Mouse (Mus musculus) neural tube, embryonic 13.5 days (tissue): Measurements from ENCODE around the gene Cdh13. TPM values are rescaled to one million over a fixed set of nuclear protein-coding genes. Genes with fewer than 3 reads are reported as not detected.

Experiments
- ATAC-seq: fragments of 200-750 bp; cut with Nextera tagmentation; 2 replicates; pipeline ENCODE4 v1.8.0; 2017; ENCODE audit warnings: low read depth, mild to moderate bottlenecking, moderate TSS enrichment, moderate library complexity
- H3K27ac ChIP-seq: fragments of 300-500 bp; sonication (generic); replicated peaks from 2 replicates; pipeline ENCODE4 v1.5.1; 2015; ENCODE audit warnings: moderate library complexity, mild to moderate bottlenecking, inconsistent platforms
- H3K27me3 ChIP-seq: fragments of 300-500 bp; sonication (generic); 2 replicates; pipeline ENCODE4 v1.6.1; 2015; ENCODE audit warnings: mild to moderate bottlenecking, inconsistent platforms
- H3K36me3 ChIP-seq: fragments of 300-500 bp; sonication (generic); 2 replicates; pipeline ENCODE4 v1.6.1; 2015; ENCODE audit warnings: mild to moderate bottlenecking, inconsistent platforms
- H3K4me1 ChIP-seq: fragments of 300-500 bp; sonication (generic); replicated peaks from 2 replicates; pipeline ENCODE4 v1.6.1; 2015; ENCODE audit warnings: inconsistent platforms
- H3K4me2 ChIP-seq: fragments of 300-500 bp; sonication (generic); 2 replicates; pipeline ENCODE4 v1.6.1; 2015; ENCODE audit warnings: inconsistent platforms, mild to moderate bottlenecking, moderate library complexity
- H3K4me3 ChIP-seq: fragments of 300-500 bp; sonication (generic); 2 replicates; pipeline ENCODE4 v1.5.1; 2015; ENCODE audit warnings: mild to moderate bottlenecking, inconsistent platforms
- H3K9ac ChIP-seq: fragments of 300-500 bp; sonication (generic); 2 replicates; pipeline ENCODE4 v1.6.1; 2015; ENCODE audit warnings: moderate library complexity, mild to moderate bottlenecking, inconsistent platforms
- H3K9me3 ChIP-seq: fragments of 300-500 bp; sonication (generic); 2 replicates; pipeline ENCODE4 v1.6.1; 2016; ENCODE audit warnings: inconsistent platforms
- WGBS: fragments of 180-500 bp; shearing (Covaris S2); methylation state at CpG from one replicate; pipeline ENCODE4 v1.1.7; 2015; 5-methylcytosine and 5-hydroxymethylcytosine counted together
- polyA plus RNA-seq: library from polyadenylated mRNA; unstranded; fragments of >200 nt; fragmentation: Nextera tagmentation; extraction: Ambion mirVana; gene quantifications from 2 replicates; pipeline ENCODE4 v1.2.1, GENCODE M21; 2015

The Cdh13 gene
- polyA plus RNA-seq, 1 experiment from 2014 or later = 69.8 TPM

DNA sequence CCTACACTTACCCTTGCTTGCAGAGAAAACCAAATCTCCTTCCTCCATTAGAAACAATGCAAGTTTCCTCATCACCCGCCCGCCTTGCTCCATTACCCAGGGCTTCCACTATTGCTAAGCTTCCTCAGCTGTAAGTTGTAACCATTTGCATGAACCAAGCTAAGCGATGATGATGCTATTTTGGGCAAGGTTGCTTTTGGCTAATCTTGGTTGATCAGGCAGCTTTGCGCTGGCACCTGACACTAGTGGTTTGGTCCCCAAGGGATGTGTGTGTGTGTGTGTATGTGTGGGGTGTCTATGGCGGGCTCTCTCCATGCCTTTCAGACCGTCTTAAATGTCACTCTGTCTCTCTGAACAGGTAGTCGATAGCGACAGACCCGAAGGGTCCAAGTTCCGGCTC, 567.8 kb downstream of the Cdh13 start:
- H3K9ac ChIP-seq = no peak overlapping the region
- WGBS = 93% methylated on average over 10 of the region's 10 CpGs
- H3K4me2 ChIP-seq = no peak overlapping the region
- H3K36me3 ChIP-seq = no peaks in the 10 kb centered on the region
- H3K27ac ChIP-seq = no peak overlapping the region
- peaks cover 8% of the 10 kb centered on the region for H3K4me1 ChIP-seq
- no peaks in the 10 kb centered on the region for H3K9me3 ChIP-seq
- ATAC-seq = no peak
- H3K27me3 ChIP-seq = no peaks in the 10 kb centered on the region
- H3K4me3 ChIP-seq = no peak overlapping the region

DNA sequence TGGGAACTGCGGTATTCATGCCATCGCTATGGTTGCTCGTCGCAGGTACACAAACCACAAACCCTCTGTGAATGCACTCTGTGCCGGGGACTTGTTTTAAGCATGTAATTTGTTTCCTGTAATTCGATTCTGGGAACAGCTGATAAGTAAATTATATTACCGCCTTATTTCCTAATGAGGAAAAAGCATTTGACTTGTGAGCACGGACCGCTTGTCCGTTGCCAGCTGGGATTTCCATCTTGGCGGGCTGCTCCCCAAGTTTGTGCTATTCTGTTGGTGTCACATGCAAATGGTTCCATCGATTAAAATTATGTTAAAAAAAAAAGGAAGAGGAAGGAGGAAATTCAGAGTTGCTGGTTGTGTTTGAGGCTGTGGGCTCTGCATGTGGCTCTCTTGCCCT, 569.3 kb downstream of the Cdh13 start:
- H3K4me1 ChIP-seq = peaks cover 6% of the 10 kb centered on the region
- no peak for ATAC-seq
- no peak overlapping the region for H3K9ac ChIP-seq
- H3K27me3 ChIP-seq = no peaks in the 10 kb centered on the region
- no peak overlapping the region for H3K4me3 ChIP-seq
- H3K4me2 ChIP-seq = no peak overlapping the region
- no peaks in the 10 kb centered on the region for H3K36me3 ChIP-seq
- no peaks in the 10 kb centered on the region for H3K9me3 ChIP-seq
- 74% methylated on average over 12 of the region's 12 CpGs for WGBS
- H3K27ac ChIP-seq = no peak overlapping the region

DNA sequence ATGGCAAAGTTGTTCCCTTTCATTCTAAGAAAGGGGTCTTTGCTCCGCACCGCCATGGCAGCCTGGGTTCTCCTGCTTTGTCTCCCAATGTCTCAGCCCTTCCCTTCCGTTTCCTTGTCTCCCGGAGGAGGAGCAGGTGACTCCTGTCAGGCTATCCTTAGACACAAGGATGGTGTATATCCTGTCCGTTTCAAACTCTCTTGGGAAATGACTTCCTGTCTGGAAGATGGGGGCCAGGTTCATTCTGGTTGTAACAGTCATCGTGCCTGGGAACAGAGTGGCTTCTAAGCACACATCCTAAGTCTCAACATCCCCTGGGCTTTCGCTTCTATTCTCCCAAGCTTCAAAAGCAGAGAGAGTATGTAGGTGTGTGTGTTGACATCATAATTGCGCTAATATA, 571.1 kb downstream of the Cdh13 start:
- H3K9ac ChIP-seq = no peak overlapping the region
- no peaks in the 10 kb centered on the region for H3K4me1 ChIP-seq
- WGBS = 92% methylated on average over 8 of the region's 8 CpGs
- no peak for ATAC-seq
- H3K27me3 ChIP-seq = no peaks in the 10 kb centered on the region
- H3K4me3 ChIP-seq = no peak overlapping the region
- no peak overlapping the region for H3K27ac ChIP-seq
- H3K36me3 ChIP-seq = no peaks in the 10 kb centered on the region
- H3K9me3 ChIP-seq = no peaks in the 10 kb centered on the region
- H3K4me2 ChIP-seq = no peak overlapping the region

DNA sequence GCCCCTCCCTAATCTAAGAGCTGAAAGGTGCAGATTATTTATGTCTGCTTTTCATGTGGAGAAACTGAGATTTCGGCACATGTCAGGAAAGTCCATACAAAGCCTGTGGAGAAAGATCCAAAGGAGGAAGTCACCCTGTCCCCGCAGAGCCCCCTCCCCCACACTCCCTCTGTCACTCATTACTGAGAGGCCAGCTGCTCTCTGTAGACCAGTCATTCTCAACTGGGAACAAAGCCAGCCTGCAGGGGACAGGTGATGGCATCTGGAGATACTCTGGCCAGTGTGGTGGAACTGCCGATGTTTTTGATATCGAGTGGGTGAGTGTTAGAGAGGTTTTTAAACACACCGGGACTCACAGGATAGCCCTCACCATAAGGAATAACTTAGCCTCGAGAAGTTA, 582.8 kb downstream of the Cdh13 start:
- no peak for ATAC-seq
- no peak overlapping the region for H3K9ac ChIP-seq
- 71% methylated on average over 6 of the region's 6 CpGs for WGBS
- peaks cover 17% of the 10 kb centered on the region; the same call in 1 of the 2 replicates for H3K4me1 ChIP-seq
- H3K9me3 ChIP-seq = no peaks in the 10 kb centered on the region
- no peak overlapping the region for H3K4me3 ChIP-seq
- no peak overlapping the region for H3K27ac ChIP-seq
- H3K36me3 ChIP-seq = no peaks in the 10 kb centered on the region
- H3K27me3 ChIP-seq = no peaks in the 10 kb centered on the region
- no peak overlapping the region for H3K4me2 ChIP-seq

DNA sequence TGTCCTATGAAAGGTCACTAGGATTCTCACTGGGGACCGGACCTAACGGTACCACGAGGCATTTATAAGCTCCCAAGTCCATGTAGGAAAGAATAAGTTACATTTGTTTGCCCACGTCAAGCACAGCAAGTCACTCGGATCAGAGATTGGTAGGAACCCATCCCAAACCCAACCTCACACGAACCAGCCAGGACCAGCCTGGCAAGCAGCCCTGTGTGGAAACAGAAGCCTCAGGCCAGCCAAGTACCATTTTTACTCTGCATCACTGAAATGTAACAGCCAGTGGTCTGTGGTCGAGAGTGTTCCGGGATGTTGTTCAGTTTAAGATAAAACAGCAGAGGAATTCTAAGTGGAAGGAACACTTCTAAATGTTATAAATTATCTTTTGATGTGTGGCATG, 587.2 kb downstream of the Cdh13 start:
- Histone ChIP-seq H3K27me3 (no peaks in the 10 kb centered on the region), H3K36me3 (no peaks in the 10 kb centered on the region), H3K4me1 (no peaks in the 10 kb centered on the region), H3K9me3 (no peaks in the 10 kb centered on the region), H3K4me2 (no peak overlapping the region), H3K9ac (no peak overlapping the region), H3K27ac (no peak overlapping the region), H3K4me3 (no peak overlapping the region)
- no peak for ATAC-seq
- WGBS = 87% methylated on average over 8 of the region's 8 CpGs

DNA sequence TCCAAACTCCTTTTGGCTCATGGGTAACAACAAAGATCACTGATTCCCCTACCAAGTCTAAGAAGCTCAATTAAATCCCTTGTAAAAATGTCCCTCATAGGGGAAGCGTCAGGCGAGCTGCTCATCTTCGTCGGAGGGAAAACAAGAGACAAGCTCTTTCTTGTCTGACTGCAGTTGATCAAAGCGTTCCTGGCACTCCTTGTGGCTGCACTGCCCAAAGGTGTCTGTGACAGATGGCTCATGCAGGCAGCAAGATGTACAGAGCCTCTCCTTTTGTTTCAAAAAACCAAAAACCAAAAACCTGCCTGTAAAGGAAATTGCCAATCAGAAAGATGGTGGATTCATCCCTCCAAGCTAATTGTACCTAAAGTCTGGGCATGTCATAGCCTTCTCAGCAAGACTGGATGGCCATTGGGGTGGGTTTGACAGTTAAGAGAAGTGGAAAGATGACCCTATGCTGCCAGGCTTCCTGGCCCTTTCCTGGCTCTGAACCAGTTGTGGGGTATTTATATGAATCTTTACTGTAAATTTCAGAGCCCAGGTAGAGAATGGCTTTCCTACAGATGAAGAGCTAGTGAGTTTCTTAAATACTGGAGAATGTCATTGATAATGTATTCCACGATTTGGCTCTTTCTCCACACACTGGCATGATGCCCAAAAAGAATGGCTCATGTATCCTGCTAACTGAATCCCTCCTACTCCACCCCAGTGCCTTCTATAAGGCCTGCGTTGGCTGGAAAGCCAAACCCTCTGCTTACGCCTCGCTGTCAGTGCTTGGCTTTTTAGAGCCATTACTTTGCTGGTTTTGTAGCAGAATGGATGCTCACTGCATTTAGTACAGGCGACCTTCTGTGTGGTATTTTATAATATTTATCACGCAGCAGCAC, 596.6 kb downstream of the Cdh13 start:
- H3K4me3 ChIP-seq = no peak overlapping the region
- 0 out of 2 replicates have a peak, but pooled peaks cover 3% of the 10 kb centered on the region for H3K9me3 ChIP-seq
- peaks cover 17% of the 10 kb centered on the region for H3K4me1 ChIP-seq
- H3K4me2 ChIP-seq = no peak overlapping the region
- H3K36me3 ChIP-seq = no peaks in the 10 kb centered on the region
- H3K9ac ChIP-seq = no peak overlapping the region
- 81% methylated on average over 11 of the region's 11 CpGs for WGBS
- no peak overlapping the region; the same call in 1 of the 2 replicates for H3K27ac ChIP-seq
- no peaks in the 10 kb centered on the region for H3K27me3 ChIP-seq
- no peak for ATAC-seq

DNA sequence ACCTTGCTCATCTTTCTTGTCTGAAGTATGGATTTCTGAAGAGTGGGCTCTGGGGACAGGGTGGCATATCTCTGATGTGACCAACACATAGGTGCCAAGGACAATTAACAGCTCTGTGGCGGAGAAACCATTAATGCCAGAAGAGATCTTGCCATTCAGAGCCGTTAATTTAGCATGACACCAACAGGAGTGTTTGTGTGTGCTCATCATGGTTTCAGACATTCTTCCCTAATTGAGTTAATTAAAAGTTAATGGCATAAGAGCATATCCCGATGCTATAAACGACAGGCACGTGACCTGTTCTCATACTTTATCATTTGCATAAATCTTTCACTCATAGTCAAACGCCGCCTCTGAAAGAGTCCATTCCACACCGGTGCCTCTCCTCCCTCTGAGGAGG, 600.8 kb downstream of the Cdh13 start:
- Histone ChIP-seq H3K4me2 (peak overlapping the region; percentile 18; the same call in 1 of the 2 replicates), H3K27me3 (no peaks in the 10 kb centered on the region), H3K4me1 (peaks cover 21% of the 10 kb centered on the region), H3K27ac (peak overlapping the region; percentile 57), H3K9ac (no peak overlapping the region), H3K4me3 (no peak overlapping the region), H3K9me3 (no peaks in the 10 kb centered on the region), H3K36me3 (no peaks in the 10 kb centered on the region)
- WGBS = 35% methylated on average over 8 of the region's 8 CpGs
- no peak for ATAC-seq

DNA sequence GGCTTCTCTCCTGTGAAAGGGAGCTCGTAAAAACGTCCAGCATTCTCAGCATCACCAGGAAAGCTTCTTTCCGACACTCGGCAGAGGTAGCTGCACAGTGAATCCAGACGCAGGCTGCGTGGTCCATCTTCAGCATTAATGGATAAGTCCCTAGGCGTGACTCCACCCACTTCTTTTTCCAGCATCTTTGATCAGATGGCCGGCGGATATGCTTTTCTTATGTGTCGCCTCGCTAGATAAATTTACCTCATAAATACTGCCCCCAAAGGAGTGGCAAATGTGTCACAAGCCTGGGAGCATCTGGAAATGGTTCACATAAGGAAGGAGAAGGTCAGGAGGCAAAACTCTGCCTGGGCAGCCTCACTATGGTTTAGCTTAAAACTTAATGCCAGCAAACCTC, 601.5 kb downstream of the Cdh13 start:
- H3K4me2 ChIP-seq = peak overlapping the region; percentile 18; the same call in 1 of the 2 replicates
- no peak overlapping the region for H3K9ac ChIP-seq
- no peaks in the 10 kb centered on the region for H3K9me3 ChIP-seq
- 38% methylated on average over 11 of the region's 11 CpGs for WGBS
- peak overlapping the region; percentile 57 for H3K27ac ChIP-seq
- H3K4me3 ChIP-seq = no peak overlapping the region
- no peaks in the 10 kb centered on the region for H3K27me3 ChIP-seq
- peaks cover 21% of the 10 kb centered on the region for H3K4me1 ChIP-seq
- ATAC-seq = 0 out of 2 replicates have a peak, but pooled peaks have one; percentile 32
- H3K36me3 ChIP-seq = no peaks in the 10 kb centered on the region

DNA sequence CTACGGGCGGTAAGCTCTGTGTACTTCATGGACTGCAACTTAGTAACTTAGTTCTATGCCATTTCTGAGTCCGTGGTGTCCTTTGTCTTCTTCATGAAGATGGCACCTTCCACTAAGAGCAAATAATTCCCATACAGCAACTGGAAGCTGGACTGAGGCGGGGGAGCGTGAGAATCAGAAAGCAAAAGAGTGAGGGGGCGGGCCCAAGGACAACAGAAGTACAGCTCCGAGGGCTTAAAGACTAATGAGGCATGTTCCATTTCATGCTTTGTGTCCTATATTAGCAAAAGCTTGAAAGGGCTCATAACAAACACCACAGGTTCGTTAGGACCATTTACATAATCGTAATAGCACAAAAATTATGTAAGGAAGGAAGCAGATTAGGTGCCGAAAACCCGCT, 618.9 kb downstream of the Cdh13 start:
- ATAC-seq = no peak

DNA sequence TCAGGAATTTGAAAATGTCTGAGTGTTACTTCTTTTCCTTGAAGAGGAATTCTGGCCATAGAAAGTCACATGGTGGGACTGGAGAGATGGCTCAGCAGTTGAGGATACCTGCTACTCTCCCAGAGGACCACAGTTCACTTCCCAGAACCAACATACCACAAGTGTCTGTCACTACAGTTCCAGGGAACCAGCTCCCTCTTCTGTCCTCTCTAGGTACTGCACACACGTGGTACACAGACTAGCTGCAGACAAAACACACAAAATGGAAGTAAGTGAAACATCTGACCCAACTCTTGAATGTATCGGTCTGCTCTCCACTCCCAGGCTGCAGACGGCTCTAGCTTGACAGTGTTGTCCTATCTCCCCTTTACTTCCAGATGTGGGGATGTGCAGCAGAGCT, 633.0 kb downstream of the Cdh13 start:
- Histone ChIP-seq H3K9ac (no peak overlapping the region), H3K36me3 (0 out of 2 replicates have a peak, but pooled peaks cover 5% of the 10 kb centered on the region), H3K9me3 (peaks cover 13% of the 10 kb centered on the region), H3K27me3 (no peaks in the 10 kb centered on the region), H3K4me2 (no peak overlapping the region), H3K4me3 (no peak overlapping the region), H3K27ac (no peak overlapping the region), H3K4me1 (no peaks in the 10 kb centered on the region; the same call in 1 of the 2 replicates)
- no peak for ATAC-seq
- WGBS = 90% methylated on average over 3 of the region's 3 CpGs

More for the DNA sequence above, 618.9 kb downstream of the Cdh13 start:
- Histone ChIP-seq H3K4me2 (no peak overlapping the region), H3K36me3 (no peaks in the 10 kb centered on the region), H3K4me1 (peaks cover 26% of the 10 kb centered on the region), H3K27ac (peak overlapping the region; percentile 43; the same call in 1 of the 2 replicates), H3K9me3 (no peaks in the 10 kb centered on the region), H3K9ac (no peak overlapping the region), H3K27me3 (no peaks in the 10 kb centered on the region), H3K4me3 (no peak overlapping the region)
- WGBS = 63% methylated on average over 11 of the region's 11 CpGs

DNA sequence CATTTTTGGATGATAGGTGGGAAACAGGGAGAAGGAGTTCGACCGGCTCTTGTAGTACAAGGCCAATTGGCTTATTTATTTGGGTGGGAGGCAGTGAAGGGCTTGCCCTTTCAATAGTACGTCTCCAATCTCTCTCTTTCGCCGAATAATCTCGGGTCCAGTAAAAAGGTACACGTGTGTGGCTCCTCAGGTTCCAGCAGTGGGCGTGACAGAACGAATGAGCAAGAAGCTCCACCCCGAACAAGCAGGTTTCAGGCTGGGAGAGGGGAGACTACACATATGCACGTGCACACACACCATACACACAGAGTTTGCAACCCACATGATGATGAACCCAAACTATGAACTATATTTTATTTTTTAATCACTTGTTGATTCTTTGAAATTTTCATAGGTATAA, 653.9 kb downstream of the Cdh13 start:
- 33% methylated on average over 11 of the region's 11 CpGs for WGBS
- Histone ChIP-seq H3K9ac (no peak overlapping the region), H3K27me3 (no peaks in the 10 kb centered on the region), H3K4me3 (no peak overlapping the region), H3K36me3 (no peaks in the 10 kb centered on the region), H3K4me1 (peaks cover 10% of the 10 kb centered on the region), H3K27ac (no peak overlapping the region), H3K9me3 (peaks cover 5% of the 10 kb centered on the region; the same call in 1 of the 2 replicates), H3K4me2 (no peak overlapping the region)
- no peak for ATAC-seq

DNA sequence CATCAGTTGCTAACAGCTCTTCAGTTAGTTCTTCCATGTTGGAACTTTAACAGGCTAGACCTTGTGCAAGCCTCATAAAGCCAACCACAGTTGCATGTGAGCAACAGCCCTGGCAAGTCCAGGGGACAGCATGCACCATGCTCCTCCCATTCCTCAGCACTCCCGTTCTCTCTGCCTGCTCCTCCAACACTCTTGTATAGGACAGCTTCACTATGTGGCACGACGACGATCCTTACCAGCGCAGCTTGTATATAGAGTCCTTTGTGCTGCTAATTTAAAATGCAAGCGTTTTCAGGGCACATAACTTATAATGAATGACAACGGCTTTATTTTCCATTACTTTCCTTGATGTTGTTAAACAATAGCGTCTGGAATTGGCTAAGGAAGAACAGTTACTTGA, 654.5 kb downstream of the Cdh13 start:
- Histone ChIP-seq H3K9ac (no peak overlapping the region), H3K36me3 (no peaks in the 10 kb centered on the region), H3K4me3 (no peak overlapping the region), H3K9me3 (peaks cover 5% of the 10 kb centered on the region; the same call in 1 of the 2 replicates), H3K27ac (peak overlapping the region; percentile 20; the same call in 1 of the 2 replicates), H3K4me2 (peak overlapping the region; percentile 13), H3K4me1 (peaks cover 9% of the 10 kb centered on the region), H3K27me3 (no peaks in the 10 kb centered on the region)
- ATAC-seq = peak; percentile 69; the same call in 1 of the 2 replicates
- WGBS = 18% methylated on average over 8 of the region's 8 CpGs
